Mouse (Mus musculus) gastrocnemius, postnatal 25 days (tissue): ENCODE data around the gene Zfp408. TPM values are rescaled to one million over a fixed set of nuclear protein-coding genes. Genes with fewer than 3 reads are reported as not detected.

Experiments used
- DNase-seq: peaks from one replicate; pipeline ENCODE4 v3.0.0; 2022
- long read RNA-seq, 2 experiments: library from polyadenylated mRNA; stranded (forward); transcript quantifications; one replicate each; pipeline ENCODE4 v2.0.0; 2021
- total RNA-seq, 2 experiments: library from RNA; stranded (reverse); gene quantifications; 1 replicate in 1 of 2; 2 replicates in 1 of 2; pipeline ENCODE4 v1.2.3; 2021

Zfp408 gene
- 1 to 10 TPM; 2.2 to 3.7 TPM for total RNA-seq
- long read RNA-seq, experiment 1, partial matches to known transcripts: 0 of 2 reads
- long read RNA-seq, experiment 1, other reads (novel, unspliced or antisense): 2 of 2 reads
- long read RNA-seq, experiment 2: 0 reads

- DNase-seq: peak; percentile 94
Observed at GRCm38 (mm10) chr2:91649553-91650359, at the start of gene Zfp408, which contains the start of gene Arhgap1. Gene Zfp408, minus strand, starts transcription at chr2:91649791. Gene Arhgap1, plus strand, starts transcription at chr2:91649860.

- DNase-seq: no peak
Observed at GRCm38 (mm10) chr2:91699225-91699624, 49.6 kb upstream of the Zfp408 start.

- DNase-seq: no peak
Observed at GRCm38 (mm10) chr2:91696225-91696590, 46.6 kb upstream of the Zfp408 start.

GRCm38 (mm10) chr2:91695436-91696224 is 46.0 kb upstream of the Zfp408 start:
- DNase-seq: no peak

GRCm38 (mm10) chr2:91689452-91689851 is 39.9 kb upstream of the Zfp408 start:
- no peak for DNase-seq

- DNase-seq: no peak
Observed at GRCm38 (mm10) chr2:91683919-91684318, 34.3 kb upstream of the Zfp408 start.

GRCm38 (mm10) chr2:91682850-91683249 is 33.3 kb upstream of the Zfp408 start:
- no peak for DNase-seq

GRCm38 (mm10) chr2:91676961-91677360 is 27.4 kb upstream of the Zfp408 start:
- no peak for DNase-seq

- DNase-seq: no peak
Observed at GRCm38 (mm10) chr2:91676420-91676819, 26.8 kb upstream of the Zfp408 start.

GRCm38 (mm10) chr2:91674895-91675294 is 25.3 kb upstream of the Zfp408 start:
- no peak for DNase-seq

GRCm38 (mm10) chr2:91673587-91673986 is 24.0 kb upstream of the Zfp408 start:
- DNase-seq: no peak

GRCm38 (mm10) chr2:91670038-91670437 is 20.4 kb upstream of the Zfp408 start:
- DNase-seq: no peak

GRCm38 (mm10) chr2:91669326-91669725 is 19.7 kb upstream of the Zfp408 start:
- DNase-seq: no peak

GRCm38 (mm10) chr2:91667747-91668146 is 18.2 kb upstream of the Zfp408 start:
- no peak for DNase-seq

- no peak for DNase-seq
Observed at GRCm38 (mm10) chr2:91666386-91666910, 16.9 kb upstream of the Zfp408 start.

GRCm38 (mm10) chr2:91664780-91665179 is 15.2 kb upstream of the Zfp408 start:
- DNase-seq: no peak

GRCm38 (mm10) chr2:91660981-91661380 is 11.4 kb upstream of the Zfp408 start:
- no peak for DNase-seq

- DNase-seq: no peak
Observed at GRCm38 (mm10) chr2:91659657-91660056, 10.1 kb upstream of the Zfp408 start.

GRCm38 (mm10) chr2:91656774-91657173 is 7.2 kb upstream of the Zfp408 start:
- DNase-seq: no peak

GRCm38 (mm10) chr2:91655827-91656226 is 6.2 kb upstream of the Zfp408 start:
- no peak for DNase-seq

GRCm38 (mm10) chr2:91655388-91655787 is 5.8 kb upstream of the Zfp408 start:
- DNase-seq: no peak

GRCm38 (mm10) chr2:91652863-91653262 is 3.3 kb upstream of the Zfp408 start:
- DNase-seq: no peak
